Mouse (Mus musculus): ENCODE measurements at regions not wholly inside any gene's neighbourhood (a gene's known extent, or its start where the extent isn't known, plus 50 kb on each side); places are given as distances from the start of the nearest gene placed in this dataset.

DNA sequence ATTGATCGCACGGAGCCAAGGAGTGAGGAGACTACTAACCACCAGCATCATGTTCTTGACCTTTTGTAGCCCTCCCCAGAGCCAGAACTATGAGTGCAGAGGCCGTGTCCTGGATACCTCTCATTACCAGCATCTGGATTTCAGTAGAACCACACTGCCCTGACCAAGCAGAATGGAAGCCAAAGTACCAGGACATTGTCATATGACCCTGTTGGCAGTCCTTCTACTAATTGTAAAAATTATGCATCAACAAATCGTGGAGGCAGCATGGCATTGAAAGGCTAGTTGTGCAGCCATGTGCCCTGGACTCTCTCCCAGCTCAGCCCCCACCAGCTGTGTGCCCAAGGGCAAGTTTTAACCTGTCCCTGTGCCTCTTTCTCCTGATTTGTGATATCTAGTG lies 135.6 kb upstream of the Dock1 start:
- no peak for DNase-seq

DNA sequence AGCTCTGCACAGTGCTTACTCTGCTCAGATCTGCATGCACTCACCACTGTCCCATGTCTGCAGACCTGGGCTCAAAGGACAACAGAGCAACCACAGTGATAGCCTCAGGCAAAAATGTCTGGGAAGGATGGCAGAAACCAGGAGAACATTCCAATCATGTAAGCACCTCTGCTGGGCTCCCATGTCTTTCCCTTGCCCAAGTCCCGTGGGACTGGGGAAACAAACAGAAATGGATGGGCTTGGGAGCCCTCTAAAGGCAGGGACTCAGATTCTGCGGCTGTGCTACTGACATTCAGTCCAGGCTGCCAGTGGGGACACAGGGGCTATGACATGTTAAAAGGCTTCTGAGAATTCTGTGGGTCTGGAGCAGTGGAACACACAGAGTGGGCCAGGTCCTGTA lies 128.8 kb upstream of the Dock1 start:
- DNase-seq: no peak

DNA sequence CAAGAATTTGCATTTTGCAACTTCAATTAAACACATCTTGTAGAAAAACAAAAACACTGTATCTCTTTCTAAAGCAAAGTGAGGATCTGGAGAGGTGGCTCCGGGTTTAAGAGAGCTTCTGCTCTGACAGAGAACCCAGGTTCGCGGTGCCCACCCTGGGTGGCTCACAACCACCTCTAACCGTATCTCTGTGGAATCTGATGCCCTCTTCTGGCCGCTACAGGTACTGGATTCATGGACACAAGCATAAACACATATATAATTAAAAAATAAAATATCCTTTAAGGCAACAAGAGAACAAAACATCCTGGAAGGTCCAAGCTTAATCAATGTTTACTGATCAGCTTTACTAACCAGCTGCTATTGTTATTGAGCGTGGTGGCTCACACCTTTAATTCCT lies 124.3 kb upstream of the Dock1 start:
- no peak for DNase-seq

- no peak for DNase-seq
These were observed 121.1 kb upstream of the Dock1 start for GRCm38 (mm10) chr7:134549286-134549919.

GRCm38 (mm10) chr7:134550221-134550809 lies 120.1 kb upstream of the Dock1 start:
- no peak for DNase-seq

- peak; percentile 25 for DNase-seq
These were observed 118.4 kb upstream of the Dock1 start for GRCm38 (mm10) chr7:134552051-134552451.

DNA sequence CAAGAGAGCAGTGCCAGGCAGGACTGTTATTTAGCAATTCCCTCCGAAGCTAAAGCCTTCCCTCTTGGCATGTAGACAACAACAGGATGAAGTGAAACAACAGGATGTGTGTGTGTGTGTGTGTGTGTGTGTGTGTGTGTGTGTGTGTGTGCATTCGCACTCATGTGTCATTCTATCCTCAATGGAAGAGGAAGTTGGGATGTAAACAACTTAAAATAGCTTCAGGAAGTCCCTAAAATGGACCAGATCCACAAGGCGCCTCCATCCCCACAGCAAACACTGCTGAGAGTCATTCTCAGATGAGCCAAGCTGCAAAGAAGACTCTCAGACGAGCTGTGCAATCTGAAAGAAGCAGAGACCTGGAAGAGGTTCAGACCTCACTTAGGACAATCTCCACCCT lies 114.4 kb upstream of the Dock1 start:
- no peak for DNase-seq

DNA sequence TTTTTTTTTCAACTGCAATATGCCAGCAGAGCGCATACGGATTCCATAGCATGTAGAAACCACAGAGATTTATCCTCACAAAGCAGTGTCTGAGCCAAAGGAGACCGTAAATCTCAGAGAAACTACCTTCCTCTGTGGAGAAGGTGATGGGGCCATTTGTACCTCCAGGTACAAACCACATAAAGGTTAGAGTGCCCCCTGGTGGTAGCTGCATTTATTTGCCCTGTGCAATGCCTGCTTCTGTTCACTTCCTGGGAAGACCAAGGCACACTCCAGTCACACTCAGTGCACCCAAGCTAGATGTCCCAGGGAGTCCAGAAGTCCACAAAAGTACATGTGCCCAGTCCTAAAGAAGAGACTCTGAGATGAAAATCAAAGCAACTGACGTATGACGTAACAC lies 104.1 kb upstream of the Dock1 start:
- DNase-seq: peak; percentile 82

GRCm38 (mm10) chr7:134569247-134569646 lies 101.2 kb upstream of the Dock1 start:
- DNase-seq: no peak

GRCm38 (mm10) chr7:134570176-134570810 lies 100.2 kb upstream of the Dock1 start:
- no peak for DNase-seq

GRCm38 (mm10) chr7:134581746-134582145 lies 88.7 kb upstream of the Dock1 start:
- DNase-seq: no peak

DNA sequence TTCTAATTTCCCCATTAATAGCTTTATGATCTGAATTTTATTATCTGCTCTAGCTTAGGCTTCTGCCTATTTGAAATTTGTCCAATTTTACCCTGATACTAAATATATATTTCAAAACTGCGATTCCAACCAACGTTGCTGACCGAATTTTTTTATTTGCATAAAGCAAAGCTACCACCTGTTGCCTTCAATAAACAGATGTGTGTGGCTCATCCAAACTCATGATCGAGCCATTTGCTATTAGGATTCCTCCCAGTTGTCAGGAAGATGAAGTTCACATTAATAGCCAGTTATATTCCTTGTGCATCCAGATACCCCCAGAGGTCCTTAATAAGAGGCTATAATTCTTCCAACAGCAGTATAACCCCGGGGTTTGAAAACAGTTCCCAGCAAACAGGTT lies 85.0 kb upstream of the Dock1 start:
- no peak for DNase-seq

DNA sequence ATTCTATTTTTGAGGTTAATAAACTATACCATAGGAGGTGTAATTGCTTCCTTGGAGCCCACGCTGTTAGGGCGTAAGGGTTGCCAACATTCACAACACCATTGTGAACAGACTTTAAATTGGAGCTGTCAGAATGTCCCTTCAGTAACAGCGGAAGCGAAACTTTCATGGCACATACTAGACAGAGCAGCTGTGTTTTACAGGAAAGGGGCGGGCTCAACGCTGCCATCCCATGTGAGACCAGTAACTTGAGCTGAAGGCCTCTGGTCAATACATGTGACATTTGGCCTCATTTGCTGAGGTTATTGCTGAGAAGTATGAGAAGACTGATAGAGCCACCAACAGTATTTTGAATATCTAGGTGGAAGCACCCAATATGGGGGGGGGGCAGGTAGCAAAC lies 83.5 kb upstream of the Dock1 start:
- DNase-seq: no peak

- no peak for DNase-seq
These were observed 62.6 kb upstream of the Dock1 start for GRCm38 (mm10) chr7:134607886-134608285.

DNA sequence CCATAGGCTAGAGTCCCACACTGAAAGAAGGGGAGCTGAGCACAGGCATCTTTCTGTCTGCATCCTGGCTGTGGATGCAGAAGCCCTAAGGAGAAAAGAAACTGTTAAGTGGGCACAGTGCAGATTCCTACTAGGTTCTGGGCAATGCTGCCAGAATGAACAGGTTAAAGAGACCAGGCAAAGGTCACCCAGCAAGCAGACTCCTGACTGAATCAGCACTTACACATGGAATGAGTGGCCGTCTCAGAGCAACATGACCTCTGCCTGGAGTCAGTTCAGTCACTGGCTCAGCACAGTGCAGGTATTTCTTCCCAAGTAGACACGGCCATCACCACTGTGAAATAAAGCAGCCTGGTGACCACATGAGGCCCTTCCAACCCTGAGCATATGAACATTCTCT lies 60.3 kb upstream of the Dock1 start:
- no peak for DNase-seq

GRCm38 (mm10) chr7:134611371-134611770 lies 59.1 kb upstream of the Dock1 start:
- DNase-seq: no peak

DNA sequence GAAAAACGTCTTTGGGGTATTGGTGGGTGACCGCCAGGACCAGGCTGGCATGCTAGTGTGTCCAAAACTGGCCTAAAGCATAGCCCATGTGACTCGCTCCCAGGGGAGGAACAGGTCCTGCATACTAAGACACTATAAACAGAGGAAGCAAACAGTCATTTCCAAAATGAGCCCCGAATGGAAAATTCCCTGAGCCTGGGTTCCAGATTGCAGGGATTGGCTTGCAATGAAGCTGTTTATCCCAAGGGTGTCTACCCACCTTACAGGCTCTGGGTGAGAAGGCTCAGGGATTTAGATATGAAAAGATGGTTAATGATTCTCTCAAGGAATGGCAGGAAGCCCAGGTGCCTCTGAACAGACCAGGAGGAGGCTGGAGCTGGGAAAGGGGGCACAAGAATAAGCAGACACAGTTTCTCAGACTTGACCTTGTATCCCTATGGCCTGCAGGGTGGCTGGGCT lies 58.2 kb upstream of the Dock1 start:
- DNase-seq: no peak

DNA sequence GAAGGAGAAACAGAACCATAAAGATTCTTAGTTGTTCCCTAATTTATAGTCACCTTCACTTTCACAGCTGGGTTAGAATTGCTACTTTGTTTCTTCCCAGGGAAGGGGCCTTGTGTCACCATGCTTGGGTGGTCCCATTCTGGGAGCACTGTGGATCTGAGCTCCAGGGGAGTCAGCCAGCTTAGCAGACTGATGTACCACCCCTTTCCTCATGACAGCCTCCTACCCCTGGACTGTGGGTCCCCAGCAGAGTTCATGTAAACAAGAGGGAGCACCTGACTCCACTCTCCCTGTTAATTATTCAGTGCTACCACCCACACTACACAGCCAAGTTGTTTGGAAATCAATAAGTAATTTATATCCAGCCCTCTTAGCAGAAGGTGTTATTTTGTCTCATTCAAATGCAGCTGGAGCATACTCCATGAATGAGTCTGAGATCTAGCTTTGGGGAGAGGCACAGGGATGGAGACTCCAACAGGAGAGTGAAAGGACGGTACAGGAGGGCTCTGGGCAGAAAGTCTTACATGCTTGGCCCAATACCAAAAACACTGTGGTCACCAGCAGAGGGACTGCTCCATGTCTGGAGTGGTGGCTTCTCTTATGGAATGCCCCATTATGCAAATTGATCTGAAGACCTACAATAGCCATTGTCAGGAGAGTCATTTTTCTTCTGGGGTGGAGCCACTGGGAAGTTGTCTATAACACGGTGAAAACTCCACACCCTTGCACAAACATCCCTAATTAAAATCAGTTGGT lies 51.1 kb upstream of the Dock1 start:
- DNase-seq: no peak

DNA sequence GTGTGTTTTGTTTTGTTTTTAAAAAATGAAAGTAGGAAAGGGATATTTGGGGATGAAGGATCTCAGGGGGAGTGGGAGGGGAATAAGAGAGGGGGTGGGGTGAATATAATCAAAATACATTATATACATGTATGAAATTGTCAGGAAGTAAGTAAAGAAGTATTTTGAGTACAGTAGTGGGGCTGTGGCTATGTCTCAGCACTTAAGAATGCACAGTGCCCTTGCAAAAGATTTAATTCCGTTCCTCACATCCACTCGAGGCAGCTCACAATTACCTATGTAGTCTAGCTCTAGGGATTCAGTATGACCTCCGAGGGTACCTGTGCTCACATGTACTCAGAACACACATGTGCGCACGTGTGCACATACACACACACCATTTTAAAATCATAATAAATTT lies 50.4 kb upstream of the Dock1 start:
- DNase-seq: no peak
